Mouse (Mus musculus): Measurements from ENCODE around the gene 1110051M20Rik. TPM values are rescaled to one million over a fixed set of nuclear protein-coding genes. Genes with fewer than 3 reads are reported as not detected.
"Not testable (repeated sequence)": the region's sequence is repeated elsewhere in the genome, so short reads cannot be mapped to it uniquely, and the experiment has no call there.

The 1110051M20Rik gene
- total RNA-seq (2021) = 100 to 1,000 TPM in 1 of 2 experiments, 10 to 100 TPM in 1; 90.6 to 107 TPM
- long read RNA-seq, experiment 1, transcript 1110051M20Rik-203 (9 exons, 1,977 nt) = major isoform, 79 of 118 reads
- long read RNA-seq, experiment 1, partial matches to known transcripts = 23 of 118 reads
- long read RNA-seq, experiment 1, other reads (novel, unspliced or antisense) = 15 of 118 reads
- long read RNA-seq, experiment 2, transcript 1110051M20Rik-203 (9 exons, 1,977 nt) = major isoform, 33 of 62 reads
- long read RNA-seq, experiment 2, partial matches to known transcripts = 11 of 62 reads
- long read RNA-seq, experiment 2, other reads (novel, unspliced or antisense) = 16 of 62 reads

GRCm38 (mm10) chr2:91444286-91444892 lies at the start of gene 1110051M20Rik:
Gene 1110051M20Rik (minus strand): TSS chr2:91444704.
- intact Hi-C loops (cut with DNase I) = no loop called here
- peak within 1 kb of the TSS; percentile 77 for H3K4me3 ChIP-seq

DNA sequence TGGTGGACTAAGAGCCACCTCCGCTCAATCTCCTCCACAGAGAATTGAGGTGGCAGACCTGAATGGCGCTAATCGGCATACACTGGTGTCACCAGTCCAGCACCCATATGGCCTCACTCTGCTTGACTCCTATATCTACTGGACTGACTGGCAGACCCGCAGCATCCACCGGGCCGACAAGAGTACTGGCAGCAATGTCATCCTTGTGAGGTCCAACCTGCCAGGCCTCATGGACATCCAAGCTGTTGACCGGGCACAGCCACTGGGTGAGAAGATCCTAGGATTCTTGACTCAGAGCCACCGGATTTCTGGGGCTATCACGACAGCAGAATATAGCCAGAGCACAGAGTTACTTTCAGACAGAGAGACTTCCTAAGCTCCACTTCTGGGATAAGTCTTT lies 49.5 kb upstream of the 1110051M20Rik start:
- H3K27ac ChIP-seq = no peak overlapping the region
- H3K4me3 ChIP-seq = no peak overlapping the region
- intact Hi-C loops (cut with DNase I) = no loop called here
- no peak for DNase-seq (ENCODE audit: extremely low spot score in 1 of 2, low spot score in 2 of 2)
- TF ChIP-seq CTCF (IDR thresholded peaks at IDR 0.05) = no peak

More at GRCm38 (mm10) chr2:91444286-91444892, at the start of gene 1110051M20Rik:
- H3K27ac ChIP-seq = peak within 1 kb of the TSS; percentile 77
- TF ChIP-seq CTCF (IDR thresholded peaks at IDR 0.05) = no peak
- peak; percentile 84 to 85 for DNase-seq (ENCODE audit: extremely low spot score in 1 of 2, low spot score in 2 of 2)

DNA sequence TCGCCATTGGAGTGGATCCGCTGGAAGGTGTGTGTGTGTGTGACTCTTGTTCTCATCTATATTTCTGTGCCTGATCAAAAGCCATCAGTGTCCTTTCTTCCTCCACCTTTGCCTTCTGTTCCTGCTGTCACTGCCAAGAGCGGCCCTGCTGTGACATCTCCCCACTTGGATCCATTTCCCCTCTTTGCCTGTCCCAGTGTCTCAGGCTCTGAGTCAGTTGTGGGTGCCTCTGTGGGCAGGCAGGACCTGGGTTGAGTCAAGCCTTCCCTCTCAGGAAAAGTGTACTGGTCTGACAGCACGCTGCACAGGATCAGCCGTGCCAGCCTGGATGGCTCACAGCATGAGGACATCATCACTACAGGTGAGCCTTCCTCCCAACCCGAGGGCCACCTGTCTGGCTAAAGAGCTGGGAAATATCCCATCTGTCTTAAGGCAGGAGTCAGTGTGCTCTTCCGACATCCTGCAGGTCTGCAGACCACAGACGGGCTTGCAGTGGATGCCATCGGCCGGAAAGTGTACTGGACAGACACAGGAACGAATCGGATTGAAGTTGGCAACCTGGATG lies 47.6 kb upstream of the 1110051M20Rik start:
- H3K27ac ChIP-seq = no peak overlapping the region
- intact Hi-C loops (cut with DNase I) = no loop called here
- no peak for TF ChIP-seq CTCF (IDR thresholded peaks at IDR 0.05)

DNA sequence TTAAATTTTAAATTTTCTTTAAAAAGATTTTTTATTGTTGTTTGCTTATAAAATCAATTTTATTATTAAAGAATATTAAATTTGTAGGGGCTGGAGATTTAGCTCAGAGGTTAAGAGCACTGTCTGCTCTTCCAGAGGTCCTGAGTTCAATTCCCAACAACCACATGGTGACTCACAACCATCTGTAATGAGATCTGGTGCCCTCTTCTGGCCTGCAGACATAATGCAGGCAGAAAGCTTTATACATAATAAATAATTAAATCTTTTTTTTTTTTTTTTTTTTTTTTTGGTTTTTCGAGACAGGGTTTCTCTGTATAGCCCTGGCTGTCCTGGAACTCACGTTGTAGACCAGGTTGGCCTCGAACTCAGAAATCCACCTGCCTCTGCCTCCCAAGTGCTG lies 42.8 kb upstream of the 1110051M20Rik start:
- H3K27ac ChIP-seq; intact Hi-C loops (cut with DNase I); H3K4me3 ChIP-seq; DNase-seq (ENCODE audit: extremely low spot score in 1 of 2, low spot score in 2 of 2): not testable (repeated sequence)
- TF ChIP-seq CTCF (IDR thresholded peaks at IDR 0.05) = peak; percentile 58

More for the DNA sequence above, 47.6 kb upstream of the 1110051M20Rik start:
- no peak for DNase-seq (ENCODE audit: extremely low spot score in 1 of 2, low spot score in 2 of 2)
- no peak overlapping the region for H3K4me3 ChIP-seq

- no peak overlapping the region for H3K4me3 ChIP-seq
Measured at GRCm38 (mm10) chr2:91485256-91485655, 40.8 kb upstream of the 1110051M20Rik start.

GRCm38 (mm10) chr2:91484698-91485097 lies 40.2 kb upstream of the 1110051M20Rik start:
- H3K4me3 ChIP-seq = no peak overlapping the region
- DNase-seq (ENCODE audit: extremely low spot score in 1 of 2, low spot score in 2 of 2) = no peak
- TF ChIP-seq CTCF (IDR thresholded peaks at IDR 0.05) = no peak
- H3K27ac ChIP-seq = no peak overlapping the region
- intact Hi-C loops (cut with DNase I) = no loop called here

More at GRCm38 (mm10) chr2:91485256-91485655, 40.8 kb upstream of the 1110051M20Rik start:
- TF ChIP-seq CTCF (IDR thresholded peaks at IDR 0.05) = no peak
- intact Hi-C loops (cut with DNase I) = no loop called here
- H3K27ac ChIP-seq = no peak overlapping the region
- no peak for DNase-seq (ENCODE audit: extremely low spot score in 1 of 2, low spot score in 2 of 2)

GRCm38 (mm10) chr2:91480805-91481514 lies 36.5 kb upstream of the 1110051M20Rik start:
- intact Hi-C loops (cut with DNase I) = loop anchor here (1.0 to 2.0 kb wide), 2 partner anchors 195 to 366 kb away; no protein-coding TSS in a partner anchor
- H3K27ac ChIP-seq = no peak overlapping the region
- H3K4me3 ChIP-seq = no peak overlapping the region
- peak; percentile 58 to 61 for DNase-seq (ENCODE audit: extremely low spot score in 1 of 2, low spot score in 2 of 2)
- peak; percentile 80 for TF ChIP-seq CTCF (IDR thresholded peaks at IDR 0.05)

GRCm38 (mm10) chr2:91480399-91480801 lies 35.9 kb upstream of the 1110051M20Rik start:
- no peak for TF ChIP-seq CTCF (IDR thresholded peaks at IDR 0.05)
- H3K4me3 ChIP-seq = no peak overlapping the region
- no peak overlapping the region for H3K27ac ChIP-seq
- intact Hi-C loops (cut with DNase I) = loop anchor here (2.0 kb wide), 1 partner anchor 366 kb away; no protein-coding TSS in a partner anchor
- DNase-seq (ENCODE audit: extremely low spot score in 1 of 2, low spot score in 2 of 2) = no peak

GRCm38 (mm10) chr2:91476841-91477240 lies 32.3 kb upstream of the 1110051M20Rik start:
- TF ChIP-seq CTCF (IDR thresholded peaks at IDR 0.05) = no peak
- DNase-seq (ENCODE audit: extremely low spot score in 1 of 2, low spot score in 2 of 2) = no peak
- Histone ChIP-seq H3K4me3 (no peak overlapping the region), H3K27ac (no peak overlapping the region)
- intact Hi-C loops (cut with DNase I) = loop anchor here (1.0 kb wide), 2 partner anchors 18 to 149 kb away; no protein-coding TSS in a partner anchor

DNA sequence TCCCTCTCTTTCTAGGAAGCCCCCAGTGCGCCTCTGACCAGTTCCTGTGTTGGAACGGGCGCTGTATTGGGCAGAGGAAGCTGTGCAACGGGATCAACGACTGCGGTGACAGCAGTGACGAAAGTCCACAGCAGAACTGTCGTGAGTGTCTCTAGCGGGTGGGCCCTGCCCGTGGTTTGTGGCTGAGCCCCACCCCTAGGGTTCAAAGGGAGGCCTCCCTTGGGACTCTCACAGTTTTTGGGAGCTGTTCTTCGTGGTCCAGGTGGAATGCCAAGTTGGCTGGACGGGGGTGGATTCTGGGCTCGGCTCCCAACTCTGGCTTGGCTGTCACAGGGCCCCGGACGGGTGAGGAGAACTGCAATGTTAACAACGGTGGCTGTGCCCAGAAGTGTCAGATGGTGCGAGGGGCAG lies 31.8 kb upstream of the 1110051M20Rik start:
- TF ChIP-seq CTCF (IDR thresholded peaks at IDR 0.05) = no peak
- intact Hi-C loops (cut with DNase I) = loop anchor here (1.0 kb wide), 2 partner anchors 17 to 148 kb away; no protein-coding TSS in a partner anchor
- DNase-seq (ENCODE audit: extremely low spot score in 1 of 2, low spot score in 2 of 2) = peak in 1 of 2 experiments; percentile 24
- Histone ChIP-seq H3K27ac (no peak overlapping the region), H3K4me3 (no peak overlapping the region)

- no peak overlapping the region for H3K27ac ChIP-seq
- H3K4me3 ChIP-seq = no peak overlapping the region
- no peak for DNase-seq (ENCODE audit: extremely low spot score in 1 of 2, low spot score in 2 of 2)
- TF ChIP-seq CTCF (IDR thresholded peaks at IDR 0.05) = no peak
- intact Hi-C loops (cut with DNase I) = loop anchor here (1.0 kb wide), 2 partner anchors 16 to 147 kb away; no protein-coding TSS in a partner anchor
Measured at GRCm38 (mm10) chr2:91475791-91476190, 31.3 kb upstream of the 1110051M20Rik start.
